Mouse (Mus musculus) bone marrow, adult 2 months (tissue): Measurements from ENCODE around the gene Cavin2.

Experiments
- CTCF ChIP-seq: fragments of 200-500 bp; IDR thresholded peaks from 2 replicates; pipeline ENCODE4 v1.5.1; 2011; ENCODE audit warnings: low read length, control low read depth; ENCODE audit not compliant: control insufficient read depth, insufficient read depth
- POLR2A ChIP-seq: fragments of 200-500 bp; IDR thresholded peaks from 2 replicates; pipeline ENCODE4 v1.6.1; 2011; ENCODE audit warnings: low read depth, mild to moderate bottlenecking, control low read depth, low read length, borderline replicate concordance; ENCODE audit not compliant: control insufficient read depth

DNA sequence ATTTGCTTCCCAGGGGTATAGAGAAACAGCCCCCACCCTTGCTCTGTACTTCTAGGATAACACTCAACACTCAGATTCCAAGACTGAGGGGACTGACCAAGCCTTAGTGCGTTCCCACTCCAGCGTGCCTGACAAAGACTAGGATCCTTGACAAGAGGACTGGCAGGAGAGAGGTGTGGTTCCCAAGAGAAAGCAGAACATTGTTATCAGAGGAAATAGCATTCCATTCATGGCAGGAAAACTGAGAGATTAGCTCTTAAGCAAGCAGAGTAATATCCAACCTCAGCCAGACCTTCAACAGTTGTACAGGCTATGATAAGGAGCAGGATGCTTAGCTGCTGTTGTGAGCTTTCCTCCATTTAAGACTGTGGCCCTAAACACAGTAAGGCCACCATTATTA is 23.0 kb upstream of the Cavin2 start:
- TF ChIP-seq CTCF = no peak
- no peak for TF ChIP-seq POLR2A
